Comparison of ENCODE assay signal across 17 mouse cellular contexts in genomic region chr13:104026525-104026924, GRCm38 (mm10).
"Had no signal": no experiment of that assay in that cellular context is flagged by ENCODE, and none has a peak within 500 bp of the region (broad histone marks: within the 10 kb centered on the region; RNA-seq: fewer than 3 reads in every experiment).

No protein-coding gene starts in this region.

- H3K9me3 ChIP-seq: intestine, embryonic 15.5 days; limb, embryonic 12.5 days; limb, embryonic 15.5 days; lung, embryonic 15.5 days; midbrain, embryonic 12.5 days; neural tube, embryonic 13.5 days had no signal

- H3K27ac ChIP-seq: limb, embryonic 12.5 days; liver, embryonic 14.5 days; macrophage; midbrain, embryonic 12.5 days; neural tube, embryonic 13.5 days had no signal

- H3K4me3 ChIP-seq: intestine, embryonic 15.5 days; limb, embryonic 12.5 days; limb, embryonic 15.5 days; lung, embryonic 15.5 days; midbrain, embryonic 12.5 days; neural tube, embryonic 13.5 days had no signal

- H3K36me3 ChIP-seq: intestine, embryonic 15.5 days; limb, embryonic 12.5 days; limb, embryonic 15.5 days; lung, embryonic 15.5 days; midbrain, embryonic 12.5 days had no signal

- DNase-seq: kidney, adult 2 months; layer of hippocampus, adult 9-11 months; layer of hippocampus, postnatal 36 days; left cerebral cortex, postnatal 4 days; liver, postnatal 0 days; thymus, adult 18-20 months; thymus, postnatal 36 days had no signal

- H3K4me2 ChIP-seq: limb, embryonic 12.5 days; limb, embryonic 15.5 days; liver, embryonic 11.5 days; lung, embryonic 15.5 days; midbrain, embryonic 12.5 days; neural tube, embryonic 13.5 days had no signal

- ATAC-seq: hindbrain, embryonic 16.5 days; intestine, embryonic 15.5 days; liver, postnatal 0 days had no signal

- H3K27me3 ChIP-seq: intestine, embryonic 15.5 days; limb, embryonic 12.5 days; limb, embryonic 15.5 days; lung, embryonic 15.5 days had no signal

- H3K4me1 ChIP-seq: midbrain, embryonic 12.5 days had no signal

- H3K9ac ChIP-seq: intestine, embryonic 15.5 days; limb, embryonic 12.5 days; limb, embryonic 15.5 days; liver, embryonic 14.5 days; liver, postnatal 0 days; lung, embryonic 15.5 days; midbrain, embryonic 12.5 days; neural tube, embryonic 13.5 days had no signal
